Mouse (Mus musculus) spleen, adult 18-20 months (tissue): ENCODE measurements around the gene Sohlh2.
A peak's percentile ranks its signal among the peaks of the same experiment; 100 is the strongest.
"Not testable (repeated sequence)": the region's sequence is repeated elsewhere in the genome, so short reads cannot be mapped to it uniquely, and the experiment has no call there.

Experiments
- DNase-seq, 2 experiments: peaks; one replicate each; pipeline ENCODE4 v3.0.0; 2022; ENCODE audit warnings: mixed read lengths in 2 of 2

Gene Sohlh2

DNA sequence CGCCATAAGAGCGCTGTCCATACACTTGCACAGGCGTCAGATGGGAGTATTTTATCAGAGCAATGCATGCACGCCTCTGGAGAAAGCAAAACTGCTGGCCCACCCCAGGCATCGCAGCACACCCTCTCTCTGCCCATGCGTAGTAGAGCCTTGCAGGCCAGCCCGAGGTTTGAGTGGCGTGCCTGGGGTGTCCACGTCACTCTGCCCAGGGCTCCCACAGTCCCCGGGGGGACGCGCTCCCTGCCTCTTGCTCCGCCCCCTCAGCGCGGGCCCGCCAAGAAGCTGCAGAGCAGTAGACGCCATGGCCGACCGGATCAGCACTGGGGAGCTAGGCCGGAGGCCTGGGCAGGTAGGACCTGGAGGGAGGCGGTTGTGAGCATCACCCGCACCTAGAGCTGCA lies at the start of gene Sohlh2:
Gene Sohlh2 (plus strand): TSS at position 263 of the 400 bp plus-strand sequence.
- no peak for DNase-seq

- no peak for DNase-seq
These were observed 44.8 kb upstream of the Sohlh2 start, which contains the start of gene Ccdc169 for GRCm38 (mm10) chr3:55137039-55137438. TSS of gene Ccdc169 (plus strand) at chr3:55137339.

- no peak for DNase-seq
These were observed 42.0 kb upstream of the Sohlh2 start for GRCm38 (mm10) chr3:55139837-55140236.

DNA sequence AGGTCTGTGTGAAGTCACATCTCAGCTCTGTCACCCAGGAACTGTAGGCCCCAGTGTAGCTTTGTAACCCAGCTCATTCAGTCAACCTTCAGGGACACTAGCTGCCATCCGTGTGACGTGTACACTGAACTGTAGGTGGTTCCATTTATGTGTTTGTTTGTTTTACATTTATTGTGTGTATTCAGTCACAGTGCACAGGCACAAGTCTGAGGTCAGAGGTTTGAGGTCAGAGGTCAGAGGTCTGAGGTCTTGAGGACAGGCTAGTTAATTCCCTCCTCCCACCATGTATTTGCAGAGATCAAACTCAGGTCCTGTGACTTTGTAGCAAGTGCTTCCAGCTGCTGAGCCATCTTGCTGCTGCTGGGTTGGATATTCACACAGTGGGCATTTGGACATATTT lies 40.4 kb upstream of the Sohlh2 start:
- DNase-seq = no peak

DNA sequence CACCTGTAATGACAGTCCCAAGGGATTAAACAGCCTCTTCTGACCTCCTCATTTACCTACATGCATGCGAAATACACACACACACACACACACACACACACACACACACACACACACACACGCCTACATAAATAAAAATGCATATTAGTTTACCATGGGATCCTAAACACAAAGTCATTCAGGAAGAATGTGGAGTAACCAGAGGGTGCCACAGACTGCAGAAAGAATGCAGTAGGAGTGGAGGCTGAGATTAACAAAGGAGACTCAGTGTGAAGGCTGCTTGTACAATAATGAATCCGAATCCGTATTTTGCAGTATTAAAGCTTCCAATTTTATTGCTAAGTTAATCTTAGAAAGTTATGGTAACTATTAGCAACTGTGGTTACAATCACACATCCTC lies 36.9 kb upstream of the Sohlh2 start:
- no peak for DNase-seq

DNA sequence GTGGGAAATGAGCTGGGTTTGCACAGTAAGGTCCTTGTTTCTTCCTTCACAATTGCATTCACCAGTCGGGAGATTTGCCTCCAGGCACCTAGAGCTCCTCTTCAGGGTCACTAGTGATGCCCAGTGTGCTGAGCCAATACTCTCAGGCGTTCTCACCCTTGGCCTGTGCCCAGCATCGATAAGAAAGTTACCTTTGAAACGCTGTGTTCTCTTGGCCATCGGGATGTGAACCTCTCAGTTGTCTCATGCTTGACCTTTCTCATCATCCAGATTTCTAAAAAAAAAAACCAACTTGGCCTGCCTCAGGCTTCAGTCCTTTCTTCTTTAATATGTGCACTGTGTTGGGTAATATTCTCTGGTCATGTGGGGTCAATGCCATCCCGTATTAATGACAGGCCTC lies 35.4 kb upstream of the Sohlh2 start:
- no peak for DNase-seq

DNA sequence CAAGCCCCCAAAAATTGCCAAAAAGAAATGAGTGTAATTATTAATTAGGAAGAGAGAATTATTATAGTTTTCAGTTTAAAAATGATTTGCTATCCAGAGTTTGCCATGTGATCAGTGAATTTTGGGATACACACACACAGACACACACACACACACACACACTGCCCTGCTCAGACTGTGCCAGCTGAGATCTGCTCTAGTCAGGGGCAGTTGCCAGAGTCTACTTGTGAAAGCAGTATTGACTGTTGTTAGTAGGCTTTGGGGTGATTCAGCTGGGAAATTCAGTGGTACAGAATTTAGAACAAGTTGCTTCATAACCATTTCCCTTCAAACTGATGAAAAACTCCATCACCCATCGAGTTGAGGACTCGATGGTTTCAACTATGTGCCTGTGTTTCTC lies 34.7 kb upstream of the Sohlh2 start:
- DNase-seq = no peak

DNA sequence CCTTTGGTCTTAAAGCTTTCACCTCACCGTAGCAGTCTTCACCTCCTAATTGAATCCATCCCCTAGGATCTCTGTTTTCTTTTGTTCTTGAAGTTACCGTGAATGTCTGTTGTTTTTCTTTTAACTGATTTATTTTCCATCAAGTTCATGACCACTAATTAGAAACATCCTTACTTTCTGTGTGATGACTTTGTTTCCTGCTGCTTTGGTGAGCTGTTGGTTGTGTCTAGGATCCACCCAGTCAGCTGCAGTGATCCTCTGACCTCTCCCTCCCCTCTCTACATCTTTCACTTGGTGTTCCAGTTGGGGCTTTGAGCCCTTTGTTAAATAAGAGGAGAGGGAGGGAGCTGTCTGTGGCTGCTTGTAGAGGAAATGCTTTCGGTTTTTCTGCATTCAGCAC lies 33.7 kb upstream of the Sohlh2 start:
- DNase-seq = no peak

DNA sequence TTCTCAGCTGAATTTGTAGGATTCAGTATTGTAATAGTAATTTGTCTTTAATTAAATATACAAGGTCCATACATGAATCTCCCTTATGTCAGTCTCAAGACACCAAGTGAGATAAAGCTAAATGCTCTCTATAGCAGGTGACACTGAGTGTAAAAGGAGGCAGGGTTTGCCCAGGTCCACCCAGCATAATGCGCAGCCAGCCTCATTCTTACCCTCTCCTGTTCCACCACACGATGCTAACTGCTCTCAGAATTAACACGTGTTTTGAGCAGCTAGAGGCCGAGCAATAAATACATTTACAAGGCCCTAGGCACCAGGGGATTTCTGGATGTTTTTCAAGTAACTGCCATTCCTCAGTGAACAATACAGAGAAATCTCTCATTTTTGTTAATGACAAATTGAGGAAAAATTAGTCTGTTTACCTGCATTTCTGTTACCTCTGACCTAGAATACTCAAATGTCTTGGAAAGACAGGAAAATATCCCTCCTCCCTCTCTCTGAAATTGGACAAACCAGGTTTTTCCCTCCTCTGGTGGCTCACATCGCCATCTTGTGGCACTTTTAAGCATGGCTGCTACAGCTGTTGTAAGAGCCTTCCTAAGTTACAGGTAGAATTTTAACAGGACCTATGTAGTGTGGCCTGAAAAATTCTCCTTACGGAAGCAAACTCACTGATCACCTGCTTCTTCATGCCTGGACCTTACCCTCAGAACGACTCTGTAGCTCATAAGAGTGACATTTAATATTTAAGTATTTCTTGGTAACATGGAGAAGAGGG lies 30.0 kb upstream of the Sohlh2 start:
- peak in 1 of 2 experiments; percentile 8 for DNase-seq

- DNase-seq = no peak
These were observed 29.0 kb upstream of the Sohlh2 start for GRCm38 (mm10) chr3:55152673-55153334.

DNA sequence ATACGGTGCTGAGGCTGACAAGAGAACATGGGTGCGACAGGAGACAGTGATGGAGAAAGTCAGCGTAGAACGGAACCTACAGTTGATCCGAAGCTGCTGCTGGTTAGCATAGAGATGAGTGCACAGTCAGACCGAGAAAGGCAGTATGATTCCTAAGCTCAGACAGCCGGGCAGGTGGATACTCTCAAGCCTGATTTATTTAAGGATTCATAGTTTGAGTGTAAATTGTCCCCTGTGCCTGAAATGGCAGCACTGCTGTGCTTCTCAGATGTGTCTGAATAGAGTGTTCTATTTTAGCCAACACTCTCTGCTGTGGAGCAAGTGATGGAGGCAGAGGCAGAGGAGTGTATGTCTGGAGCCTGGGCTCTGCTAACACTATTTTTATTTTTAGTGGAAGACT lies 27.7 kb upstream of the Sohlh2 start:
- no peak for DNase-seq

DNA sequence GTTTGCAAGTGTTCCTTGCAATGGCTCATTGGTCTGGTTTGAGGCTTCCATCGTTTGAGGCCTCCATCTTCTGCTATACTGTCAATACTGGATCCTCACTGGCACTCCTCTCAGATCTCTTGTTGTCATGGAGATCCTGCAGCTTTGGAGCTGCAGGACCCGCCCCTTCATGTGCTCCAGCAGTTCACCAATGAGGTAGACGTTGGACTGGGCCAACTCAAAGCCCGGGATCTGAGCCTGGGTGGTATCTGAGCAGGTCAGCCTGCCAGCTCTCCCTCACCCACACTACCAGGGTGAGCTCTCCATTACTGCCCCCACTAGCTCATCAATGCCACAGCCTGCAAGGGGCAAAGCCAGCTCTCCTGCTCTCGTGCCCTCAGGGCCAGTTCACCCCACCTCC lies 24.4 kb upstream of the Sohlh2 start:
- DNase-seq = no peak

GRCm38 (mm10) chr3:55161144-55161543 lies 20.7 kb upstream of the Sohlh2 start:
- DNase-seq = no peak

DNA sequence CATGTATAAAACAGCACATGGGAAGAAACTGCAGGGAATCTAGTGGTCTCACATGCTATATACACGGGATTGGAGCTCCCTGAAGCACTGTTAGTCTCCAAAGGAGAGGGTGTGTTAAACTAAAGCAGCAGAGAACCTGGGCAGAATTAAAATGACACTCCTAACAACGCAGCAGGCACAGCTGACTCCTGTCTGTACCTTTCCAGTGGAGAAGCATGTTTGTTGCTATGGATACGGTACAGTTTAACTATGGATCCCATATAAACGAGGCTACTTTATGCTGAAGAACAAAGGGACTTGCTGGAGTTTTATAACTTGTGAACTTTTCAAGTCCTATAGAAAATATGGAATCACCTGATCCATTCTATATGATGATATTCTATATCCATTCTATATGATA lies 18.3 kb upstream of the Sohlh2 start:
- DNase-seq = no peak

DNA sequence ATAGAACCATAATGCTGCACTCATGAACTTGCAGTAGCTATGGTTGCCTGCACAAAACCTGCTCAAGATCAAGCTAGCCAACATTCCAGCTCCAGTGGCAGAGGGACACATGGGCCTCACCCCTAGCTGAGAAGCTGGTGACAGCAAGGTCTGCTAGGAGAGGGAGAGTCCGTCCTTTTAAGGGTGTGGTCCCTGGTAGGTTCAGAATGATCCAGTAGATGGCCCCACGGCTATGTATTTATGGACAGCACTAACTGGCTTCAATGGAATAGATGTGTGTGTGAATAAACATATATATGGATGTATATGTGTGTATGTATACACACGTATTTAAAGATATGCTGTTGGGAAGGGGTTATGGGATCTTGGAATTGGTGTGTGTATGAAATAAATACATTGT lies 9.3 kb upstream of the Sohlh2 start:
- DNase-seq = no peak

- DNase-seq = no peak
These were observed 4.6 kb upstream of the Sohlh2 start for GRCm38 (mm10) chr3:55177271-55177670.

GRCm38 (mm10) chr3:55191668-55192067 lies 9.8 kb downstream of the Sohlh2 start:
- DNase-seq = no peak

GRCm38 (mm10) chr3:55193351-55193750 lies 11.5 kb downstream of the Sohlh2 start:
- no peak for DNase-seq

- no peak for DNase-seq
These were observed 13.0 kb downstream of the Sohlh2 start for GRCm38 (mm10) chr3:55194792-55195191.

- DNase-seq = no peak
These were observed 13.9 kb downstream of the Sohlh2 start for GRCm38 (mm10) chr3:55195581-55196327.

- DNase-seq = no peak
These were observed 14.5 kb downstream of the Sohlh2 start for GRCm38 (mm10) chr3:55196328-55196710.

DNA sequence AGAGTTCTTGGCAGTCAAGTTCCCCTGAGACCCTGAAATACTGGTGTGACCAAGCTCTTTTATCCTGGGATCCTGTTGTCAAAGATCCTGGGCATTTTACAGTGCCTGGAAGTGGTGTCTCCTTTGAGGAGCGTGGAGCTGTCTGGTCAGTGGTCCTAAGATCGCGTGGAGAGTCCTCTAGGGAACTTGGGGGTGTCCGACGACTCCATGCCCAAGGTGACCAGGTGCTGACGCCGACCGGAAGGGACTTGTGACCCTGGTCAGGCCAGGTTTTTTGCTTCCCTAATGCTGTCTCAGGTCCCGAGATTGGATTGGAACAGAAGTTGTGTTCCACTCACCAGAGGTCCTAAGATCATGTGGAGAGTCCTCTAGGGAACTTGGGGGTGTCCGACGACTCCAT lies 21.8 kb downstream of the Sohlh2 start:
- not testable (repeated sequence) for DNase-seq

DNA sequence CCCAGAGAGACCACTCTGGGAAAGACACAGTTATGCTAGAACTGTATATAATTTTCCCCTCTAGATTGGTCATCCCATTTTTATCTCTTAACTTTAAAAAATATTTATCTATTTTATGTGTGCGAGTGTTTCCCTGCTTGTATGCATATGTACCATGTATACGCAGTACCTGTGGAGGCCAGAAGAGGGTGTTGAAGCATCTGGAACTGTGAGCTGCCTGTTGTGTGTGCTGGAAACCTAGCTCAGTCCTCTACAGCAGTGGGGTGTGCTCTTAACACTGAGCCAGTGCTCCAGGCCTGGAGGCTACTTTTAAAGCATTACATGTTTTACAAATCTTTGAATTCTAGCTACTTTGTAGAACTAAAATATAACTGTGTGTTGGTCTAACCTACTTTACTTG lies 24.6 kb downstream of the Sohlh2 start:
- DNase-seq = no peak

DNA sequence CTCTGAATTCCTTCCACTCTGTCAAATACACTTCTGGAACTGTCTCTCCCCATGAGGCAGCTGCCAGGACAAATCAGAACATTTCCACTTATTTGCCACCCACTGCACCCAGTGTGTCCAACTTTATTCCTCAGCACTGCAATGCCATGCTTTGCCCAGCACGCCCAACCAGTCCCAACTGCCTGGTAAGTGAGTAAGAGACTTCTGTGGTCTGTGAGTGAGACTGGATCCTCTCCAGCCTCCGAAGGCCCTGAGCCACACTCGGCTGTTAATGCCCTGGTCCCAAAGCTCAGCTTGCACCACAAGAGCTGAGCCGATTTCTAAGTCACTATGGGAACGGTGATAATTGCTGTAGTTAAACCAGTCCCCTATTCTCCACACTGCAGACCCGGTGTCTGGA lies 25.8 kb downstream of the Sohlh2 start:
- no peak for DNase-seq
